Mouse (Mus musculus) neural tube, embryonic 12.5 days (tissue): ENCODE data around the gene Klf9. TPM values are rescaled to one million over a fixed set of nuclear protein-coding genes. Genes with fewer than 3 reads are reported as not detected.

ENCODE experiments used
- ATAC-seq: fragments of 200-750 bp; cut with Nextera tagmentation; 2 replicates; pipeline ENCODE4 v1.8.0; 2017; ENCODE audit warnings: low read depth, mild to moderate bottlenecking, moderate TSS enrichment, moderate library complexity; ENCODE audit not compliant: low FRiP score
- H3K27ac ChIP-seq: fragments of 300-500 bp; sonication (generic); 2 replicates; pipeline ENCODE4 v1.5.1; 2016
- H3K27me3 ChIP-seq: fragments of 300-500 bp; sonication (generic); replicated peaks from 2 replicates; pipeline ENCODE4 v1.6.1; 2016; ENCODE audit warnings: mild to moderate bottlenecking
- H3K36me3 ChIP-seq: fragments of 300-500 bp; sonication (generic); 2 replicates; pipeline ENCODE4 v1.6.1; 2016; ENCODE audit warnings: mild to moderate bottlenecking
- H3K4me1 ChIP-seq: fragments of 300-500 bp; sonication (generic); 2 replicates; pipeline ENCODE4 v1.6.1; 2016
- H3K4me2 ChIP-seq: fragments of 300-500 bp; sonication (generic); replicated peaks from 2 replicates; pipeline ENCODE4 v1.6.1; 2016; ENCODE audit warnings: mild to moderate bottlenecking
- H3K4me3 ChIP-seq: fragments of 300-500 bp; sonication (generic); 2 replicates; pipeline ENCODE4 v1.5.1; 2016
- H3K9ac ChIP-seq: fragments of 300-500 bp; sonication (generic); 2 replicates; pipeline ENCODE4 v1.6.1; 2016; ENCODE audit warnings: mild to moderate bottlenecking
- H3K9me3 ChIP-seq: fragments of 300-500 bp; sonication (generic); 2 replicates; pipeline ENCODE4 v1.6.1; 2016; ENCODE audit warnings: mild to moderate bottlenecking
- WGBS: fragments of 180-500 bp; shearing (Covaris S2); methylation state at CpG from one replicate; pipeline ENCODE4 v1.1.7; 2016; 5-methylcytosine and 5-hydroxymethylcytosine counted together
- polyA plus RNA-seq: library from polyadenylated mRNA; unstranded; fragments of >200 nt; fragmentation: Nextera tagmentation; extraction: Ambion mirVana; gene quantifications from 2 replicates; pipeline ENCODE4 v1.2.1, GENCODE M21; 2016

The Klf9 gene
- polyA plus RNA-seq, 1 experiment from 2014 or later = 2.0 TPM

DNA sequence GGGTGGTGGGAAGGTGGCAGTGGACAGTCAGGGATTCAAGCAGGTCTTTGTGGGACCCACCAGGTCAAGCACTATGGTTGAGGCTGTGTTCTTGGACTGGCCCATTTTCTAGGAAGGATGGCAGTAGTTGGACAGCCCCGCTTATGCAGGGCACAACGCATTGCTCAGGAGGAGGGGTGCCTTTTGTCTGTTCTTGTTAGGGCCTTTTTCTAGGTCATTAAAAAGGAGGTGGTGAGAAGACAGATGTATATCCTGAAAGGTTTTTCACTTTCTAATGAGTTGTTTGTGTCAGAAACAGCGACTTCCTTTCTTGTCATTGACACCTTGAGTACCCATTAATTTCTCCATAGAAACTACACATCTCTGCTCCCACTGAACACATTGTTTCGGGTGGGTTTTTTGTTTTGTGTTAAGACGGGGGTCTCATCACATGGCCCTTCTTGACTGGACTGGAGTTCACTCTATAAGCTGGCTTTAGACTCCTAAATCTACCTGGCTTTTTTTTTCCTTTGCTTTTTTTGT is 12.6 kb downstream of the Klf9 start:
- WGBS = 67% methylated on average over 5 of the region's 5 CpGs
- no peak for ATAC-seq
- H3K9me3 ChIP-seq = no peaks in the 10 kb centered on the region

DNA sequence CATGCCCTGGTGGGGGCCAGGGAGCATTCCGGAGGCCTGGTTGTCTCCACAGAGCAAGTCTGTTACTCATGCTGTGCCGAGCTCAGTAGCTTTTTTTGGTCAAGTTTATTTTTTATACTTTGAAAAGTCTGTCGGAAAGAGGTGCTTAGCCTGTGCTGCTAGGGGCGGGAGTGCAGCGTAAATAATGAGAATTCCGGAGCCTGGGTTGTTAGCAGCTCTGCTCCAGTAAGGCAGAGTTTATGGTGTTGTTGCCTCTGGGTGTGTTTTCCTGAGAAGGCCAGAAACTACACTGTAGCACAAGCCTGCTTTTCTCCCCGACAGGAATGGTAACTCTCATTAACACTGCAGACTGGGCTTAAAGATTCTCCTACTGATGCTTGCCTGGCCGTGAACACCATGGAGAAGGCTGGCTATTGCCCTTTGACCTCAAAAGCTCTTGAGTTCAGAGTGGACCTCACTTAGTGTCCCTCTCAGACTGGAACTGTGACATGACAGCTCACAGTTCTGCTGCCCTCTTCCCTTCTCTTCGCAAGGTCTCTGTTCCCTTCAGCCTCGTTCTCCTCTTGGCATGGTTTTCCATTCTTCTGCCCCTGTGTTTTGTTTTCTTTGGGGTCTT is 18.9 kb downstream of the Klf9 start:
- Histone ChIP-seq H3K36me3 (no peaks in the 10 kb centered on the region), H3K4me1 (no peaks in the 10 kb centered on the region), H3K27me3 (no peaks in the 10 kb centered on the region), H3K27ac (no peak overlapping the region), H3K4me3 (no peak overlapping the region), H3K4me2 (no peak overlapping the region), H3K9ac (no peak overlapping the region), H3K9me3 (no peaks in the 10 kb centered on the region)
- no peak for ATAC-seq
- 62% methylated on average over 10 of the region's 10 CpGs for WGBS

More for the DNA sequence above, 12.6 kb downstream of the Klf9 start:
- Histone ChIP-seq H3K4me1 (no peaks in the 10 kb centered on the region), H3K36me3 (no peaks in the 10 kb centered on the region), H3K4me2 (no peak overlapping the region), H3K27ac (no peak overlapping the region), H3K9ac (no peak overlapping the region), H3K4me3 (no peak overlapping the region), H3K27me3 (no peaks in the 10 kb centered on the region)

DNA sequence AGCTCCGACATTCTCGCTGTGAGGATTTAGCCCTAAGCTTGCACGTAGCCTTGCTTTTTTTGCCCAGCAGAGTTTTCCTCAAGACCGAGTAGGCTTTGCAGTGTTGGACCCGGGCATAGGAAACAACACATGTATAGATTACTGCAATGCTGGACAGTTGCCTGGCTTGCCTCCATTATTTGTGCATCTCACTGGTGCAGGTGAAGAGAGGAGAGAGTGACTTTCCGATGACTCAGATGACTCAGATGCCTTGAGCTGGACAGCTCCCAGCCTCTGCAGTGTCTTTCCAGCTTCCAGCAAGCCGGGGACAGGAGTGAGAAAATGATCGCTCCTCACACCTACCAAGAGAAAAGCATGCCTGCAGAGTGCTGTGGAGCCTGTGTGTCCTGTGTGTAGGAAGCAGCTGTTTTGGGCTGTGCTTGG is 21.4 kb downstream of the Klf9 start:
- ATAC-seq = no peak
- Histone ChIP-seq H3K4me1 (no peaks in the 10 kb centered on the region), H3K4me3 (no peak overlapping the region), H3K27ac (no peak overlapping the region), H3K27me3 (no peaks in the 10 kb centered on the region), H3K9me3 (no peaks in the 10 kb centered on the region), H3K36me3 (no peaks in the 10 kb centered on the region), H3K4me2 (no peak overlapping the region), H3K9ac (no peak overlapping the region)
- 44% methylated on average over 8 of the region's 8 CpGs for WGBS

DNA sequence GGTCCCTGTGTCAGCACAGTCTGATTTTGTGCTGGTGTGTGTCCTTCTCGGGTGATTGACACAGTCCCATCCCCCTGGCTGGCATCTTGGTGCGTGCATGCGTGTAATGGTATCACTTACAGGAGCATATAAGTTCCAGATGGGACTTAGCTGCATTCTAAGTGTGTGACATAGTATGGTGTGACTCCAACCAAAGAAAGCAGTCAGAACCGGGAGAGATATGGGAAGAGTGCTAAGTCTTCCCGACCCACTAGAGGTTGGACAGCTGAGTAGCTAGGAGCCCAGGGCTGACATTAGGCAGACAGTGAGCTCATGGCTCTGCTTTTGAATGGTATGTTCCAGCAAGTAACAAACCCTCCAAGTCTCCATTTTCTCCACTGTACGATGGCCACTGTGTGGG is 21.9 kb downstream of the Klf9 start:
- Histone ChIP-seq H3K27me3 (no peaks in the 10 kb centered on the region), H3K9ac (no peak overlapping the region), H3K4me1 (no peaks in the 10 kb centered on the region), H3K4me2 (no peak overlapping the region), H3K9me3 (no peaks in the 10 kb centered on the region), H3K4me3 (no peak overlapping the region), H3K36me3 (no peaks in the 10 kb centered on the region), H3K27ac (no peak overlapping the region)
- WGBS = 84% methylated on average over 6 of the region's 6 CpGs
- ATAC-seq = no peak

DNA sequence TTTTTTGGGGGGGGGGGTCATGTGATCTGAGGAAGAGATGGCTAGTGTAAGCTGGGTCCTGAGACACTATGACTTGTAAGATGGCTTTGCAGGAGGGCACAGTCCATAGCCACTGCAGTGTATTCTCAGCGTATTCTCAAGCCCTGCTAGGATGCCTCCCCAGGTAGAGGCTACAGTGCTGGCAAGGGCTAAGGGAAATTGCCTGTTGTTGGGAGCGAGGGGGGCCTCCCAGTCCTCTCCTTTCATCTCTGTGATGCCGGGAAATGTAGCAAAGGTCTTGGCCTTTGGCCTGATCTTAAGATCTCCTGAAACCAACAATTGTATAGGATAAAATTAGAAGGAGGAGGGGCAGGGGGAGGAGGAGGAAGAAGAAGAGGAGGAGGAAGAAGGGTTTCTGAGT is 22.3 kb downstream of the Klf9 start:
- Histone ChIP-seq H3K27me3 (no peaks in the 10 kb centered on the region), H3K4me3 (no peak overlapping the region), H3K9me3 (no peaks in the 10 kb centered on the region), H3K4me2 (no peak overlapping the region), H3K27ac (no peak overlapping the region), H3K36me3 (no peaks in the 10 kb centered on the region), H3K4me1 (no peaks in the 10 kb centered on the region), H3K9ac (no peak overlapping the region)
- ATAC-seq = no peak
- 48% methylated on average over 3 of the region's 3 CpGs for WGBS

DNA sequence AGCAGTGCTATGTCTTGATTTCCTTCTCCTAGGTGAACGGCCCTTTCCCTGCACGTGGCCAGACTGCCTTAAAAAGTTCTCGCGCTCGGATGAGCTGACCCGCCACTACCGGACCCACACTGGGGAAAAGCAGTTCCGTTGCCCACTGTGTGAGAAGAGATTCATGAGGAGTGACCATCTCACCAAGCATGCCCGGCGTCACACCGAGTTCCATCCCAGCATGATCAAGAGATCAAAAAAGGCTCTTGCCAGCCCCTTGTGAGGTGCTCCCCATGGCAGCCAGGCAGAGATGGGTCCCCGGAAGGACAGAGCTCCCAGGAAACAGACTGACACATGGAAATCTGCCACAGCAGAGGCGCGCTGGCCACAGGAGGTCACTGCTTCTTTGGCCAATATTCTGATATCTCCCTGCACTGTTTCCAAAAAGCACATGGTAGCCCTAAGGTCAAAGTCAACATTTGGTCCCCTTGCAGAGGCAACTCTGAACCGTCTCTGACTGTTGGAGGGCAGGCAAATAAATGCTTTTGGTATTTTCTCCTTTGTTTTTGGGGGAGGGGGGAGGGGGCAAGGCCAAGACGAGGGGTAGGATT is 23.7 kb downstream of the Klf9 start:
- Histone ChIP-seq H3K27me3 (no peaks in the 10 kb centered on the region), H3K9me3 (no peaks in the 10 kb centered on the region), H3K36me3 (no peaks in the 10 kb centered on the region), H3K27ac (no peak overlapping the region), H3K4me2 (no peak overlapping the region), H3K4me3 (no peak overlapping the region), H3K9ac (no peak overlapping the region), H3K4me1 (no peaks in the 10 kb centered on the region)
- ATAC-seq = no peak
- WGBS = 86% methylated on average over 16 of the region's 16 CpGs

DNA sequence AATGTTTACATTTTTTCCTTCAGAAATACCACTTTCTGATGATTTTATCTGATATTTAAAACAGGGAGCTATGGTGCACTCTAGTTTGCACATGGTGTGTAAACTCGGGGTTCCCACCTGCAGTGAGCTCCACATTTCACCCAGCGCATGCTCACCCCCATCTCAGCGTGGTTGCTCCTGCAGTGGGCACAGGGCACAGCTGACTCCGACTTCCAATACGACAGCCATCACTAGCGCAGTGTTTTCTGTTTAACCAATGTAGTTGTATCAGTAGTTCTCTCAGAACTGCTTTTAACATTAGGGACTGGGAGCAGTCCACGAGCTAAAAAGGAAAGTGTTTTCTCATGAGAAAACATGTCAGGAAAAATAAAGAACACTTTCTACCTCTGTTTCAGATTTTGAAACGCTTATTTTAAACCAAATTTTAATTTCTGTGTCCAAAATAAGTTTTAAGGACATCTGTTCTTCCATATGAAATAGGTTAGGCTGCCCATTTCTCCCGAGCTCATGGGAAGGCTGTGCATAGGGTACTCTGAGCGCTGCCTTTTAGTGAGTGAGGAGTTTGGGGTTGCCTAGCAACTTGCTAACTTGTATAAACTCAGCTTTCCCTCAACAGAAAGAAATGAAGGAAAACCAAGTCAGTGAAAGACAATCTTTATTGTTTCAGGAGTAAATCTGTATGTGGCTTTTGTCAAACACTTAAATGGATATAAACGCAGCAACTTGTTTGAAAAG is 25.7 kb downstream of the Klf9 start:
- Histone ChIP-seq H3K9me3 (no peaks in the 10 kb centered on the region), H3K4me3 (no peak overlapping the region), H3K27me3 (no peaks in the 10 kb centered on the region), H3K27ac (no peak overlapping the region), H3K9ac (no peak overlapping the region), H3K4me2 (no peak overlapping the region), H3K4me1 (no peaks in the 10 kb centered on the region), H3K36me3 (no peaks in the 10 kb centered on the region)
- no peak for ATAC-seq
- 75% methylated on average over 11 of the region's 11 CpGs for WGBS

DNA sequence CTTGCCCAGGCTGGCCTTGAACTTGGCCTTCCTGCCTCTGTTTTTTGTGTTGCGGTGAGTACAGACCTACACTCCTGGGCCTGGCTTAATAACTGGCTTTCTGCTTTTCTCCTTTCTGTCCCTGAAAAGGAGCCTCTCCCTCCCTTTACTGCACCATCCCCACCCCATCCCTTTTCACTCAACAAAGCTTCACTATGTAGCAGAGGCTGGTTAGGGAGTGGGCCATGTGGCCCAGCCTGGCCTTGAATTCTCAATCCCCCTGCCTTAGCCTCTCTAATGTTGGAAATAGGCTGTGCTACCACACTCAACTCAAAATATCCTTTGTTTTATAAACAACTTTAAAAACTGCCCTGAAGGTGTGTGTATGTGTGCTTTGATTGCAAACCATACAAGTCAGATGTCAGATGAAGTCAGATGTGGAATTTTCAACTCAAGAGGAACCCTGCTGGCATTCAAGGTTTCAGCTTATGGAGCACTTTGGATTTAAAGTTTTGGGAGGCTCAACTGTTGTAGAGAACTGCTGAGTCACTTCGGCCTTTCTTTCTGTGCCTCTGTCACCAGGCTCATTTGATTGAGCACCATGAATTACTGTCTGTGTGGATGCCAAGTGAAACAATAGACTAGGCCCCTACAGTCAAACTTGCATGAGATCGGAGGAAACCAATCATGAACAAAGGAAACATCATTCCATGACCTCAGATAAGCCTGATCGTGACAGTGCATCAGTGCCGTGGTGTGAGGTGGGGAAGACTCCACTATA is 28.1 kb downstream of the Klf9 start:
- H3K4me3 ChIP-seq = no peak overlapping the region
- no peaks in the 10 kb centered on the region for H3K36me3 ChIP-seq
- no peak overlapping the region for H3K27ac ChIP-seq
- no peak for ATAC-seq
- H3K4me2 ChIP-seq = no peak overlapping the region
- no peak overlapping the region for H3K9ac ChIP-seq
- no peaks in the 10 kb centered on the region for H3K4me1 ChIP-seq
- no peaks in the 10 kb centered on the region for H3K9me3 ChIP-seq
- no peaks in the 10 kb centered on the region for H3K27me3 ChIP-seq
- WGBS = 87% methylated on average over 5 of the region's 5 CpGs

DNA sequence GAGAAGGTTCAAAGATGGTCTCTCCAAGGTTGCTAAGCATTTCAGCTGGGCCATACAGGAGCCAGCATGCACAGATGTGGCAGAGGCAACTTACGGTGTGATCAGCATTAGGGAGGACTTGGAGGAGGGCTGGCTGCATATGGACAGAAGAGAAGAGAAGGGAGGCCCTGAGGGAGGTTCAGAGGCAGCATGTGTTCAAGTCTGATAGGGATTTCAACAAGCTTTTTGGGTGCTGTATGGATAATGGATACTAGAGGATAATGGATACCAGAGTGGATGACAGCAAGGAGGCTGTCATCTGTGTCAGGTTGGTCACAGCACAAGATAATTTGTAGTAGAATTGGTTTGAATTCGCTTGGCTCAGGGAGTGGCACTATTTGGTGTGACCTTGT is 28.6 kb downstream of the Klf9 start:
- Histone ChIP-seq H3K9ac (no peak overlapping the region), H3K4me3 (no peak overlapping the region), H3K36me3 (no peaks in the 10 kb centered on the region), H3K4me2 (no peak overlapping the region), H3K27me3 (no peaks in the 10 kb centered on the region), H3K4me1 (no peaks in the 10 kb centered on the region), H3K27ac (no peak overlapping the region), H3K9me3 (no peaks in the 10 kb centered on the region)
- 96% methylated on average over 2 of the region's 2 CpGs for WGBS
- ATAC-seq = no peak

DNA sequence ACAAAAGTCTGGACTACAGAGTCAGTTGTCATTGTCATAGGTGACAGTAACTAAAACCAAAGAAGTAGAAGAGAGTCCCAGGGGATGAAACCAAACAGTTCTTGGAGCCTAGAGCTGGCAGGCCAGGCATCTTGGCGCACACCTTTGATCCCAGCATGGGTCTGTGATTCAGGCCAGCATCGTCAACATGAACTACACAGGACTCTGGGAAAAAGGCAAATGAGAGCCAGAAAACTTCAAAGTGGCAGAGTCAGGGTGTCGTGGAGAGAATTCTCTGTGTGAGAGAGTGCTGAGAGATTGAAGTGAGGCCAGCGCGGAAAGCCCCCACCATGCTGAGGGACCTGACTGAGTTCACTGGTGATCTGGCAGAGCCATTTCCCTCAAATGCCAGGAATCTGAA is 29.4 kb downstream of the Klf9 start:
- Histone ChIP-seq H3K27me3 (no peaks in the 10 kb centered on the region), H3K9ac (no peak overlapping the region), H3K36me3 (no peaks in the 10 kb centered on the region), H3K27ac (no peak overlapping the region), H3K9me3 (no peaks in the 10 kb centered on the region), H3K4me1 (no peaks in the 10 kb centered on the region), H3K4me3 (no peak overlapping the region), H3K4me2 (no peak overlapping the region)
- WGBS = 88% methylated on average over 5 of the region's 5 CpGs
- no peak for ATAC-seq

DNA sequence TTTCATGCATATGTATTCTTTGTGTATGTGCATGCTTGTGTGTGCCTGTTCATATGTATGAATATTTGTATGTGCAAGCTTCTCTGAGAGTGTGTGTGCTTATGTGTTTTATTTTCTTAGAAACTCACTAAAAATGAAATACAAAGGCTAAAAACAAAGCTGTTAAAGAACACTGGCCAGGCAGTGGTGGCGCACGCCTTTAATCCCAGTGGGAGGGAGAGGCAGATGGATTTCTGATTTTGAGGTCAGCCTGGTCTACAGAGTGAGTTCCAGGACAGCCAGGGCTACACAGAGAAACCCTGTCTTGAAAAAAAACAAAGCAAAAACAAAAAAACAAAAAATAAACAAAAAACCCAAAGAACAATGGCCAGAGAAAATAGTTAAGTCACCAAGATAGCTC is 30.1 kb downstream of the Klf9 start:
- no peak for ATAC-seq
- Histone ChIP-seq H3K4me3 (no peak overlapping the region), H3K4me2 (no peak overlapping the region), H3K36me3 (no peaks in the 10 kb centered on the region), H3K9me3 (no peaks in the 10 kb centered on the region), H3K27ac (no peak overlapping the region), H3K4me1 (no peaks in the 10 kb centered on the region), H3K9ac (no peak overlapping the region), H3K27me3 (no peaks in the 10 kb centered on the region)
- WGBS = 95% methylated on average over 2 of the region's 2 CpGs

DNA sequence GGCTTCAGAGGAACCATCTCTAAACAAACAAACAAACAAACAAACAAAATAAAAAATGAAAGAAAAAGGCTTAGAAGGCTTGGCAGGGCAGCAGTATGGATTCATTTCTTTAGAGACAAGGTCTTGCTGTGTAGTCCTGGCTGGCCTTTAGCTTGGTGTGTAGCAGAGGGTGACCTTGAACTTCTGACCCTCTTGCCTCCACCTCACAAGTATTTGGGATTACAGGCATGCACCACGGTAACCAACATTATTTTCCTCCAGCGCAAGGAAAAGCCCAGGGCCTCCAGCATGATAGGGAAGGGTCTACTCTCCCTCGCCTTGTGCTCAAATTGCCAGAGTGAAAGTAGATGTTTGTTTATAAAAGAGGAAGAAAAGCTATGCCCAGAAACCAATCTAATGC is 34.1 kb downstream of the Klf9 start:
- H3K4me3 ChIP-seq = no peak overlapping the region
- no peak for ATAC-seq
- H3K4me2 ChIP-seq = no peak overlapping the region
- no peak overlapping the region for H3K27ac ChIP-seq
- H3K27me3 ChIP-seq = no peaks in the 10 kb centered on the region
- WGBS = 69% methylated on average over 3 of the region's 3 CpGs
- H3K9ac ChIP-seq = no peak overlapping the region
- H3K36me3 ChIP-seq = no peaks in the 10 kb centered on the region
- H3K9me3 ChIP-seq = no peaks in the 10 kb centered on the region
- H3K4me1 ChIP-seq = no peaks in the 10 kb centered on the region
